Mouse (Mus musculus) heart, adult 2 months (tissue): ENCODE measurements at regions not wholly inside any gene's neighbourhood (a gene's known extent, or its start where the extent isn't known, plus 50 kb on each side); places are given as distances from the start of the nearest gene placed in this dataset.

ENCODE experiments used
- CTCF ChIP-seq: fragments of 200-600 bp; IDR thresholded peaks from 2 replicates; pipeline ENCODE4 v1.8.1; 2022; ENCODE audit warnings: antibody characterized with exemption, mild to moderate bottlenecking, moderate library complexity
- EP300 ChIP-seq: fragments of 200-500 bp; IDR thresholded peaks from 2 replicates; pipeline ENCODE4 v1.6.1; 2011; ENCODE audit warnings: low read depth, low read length, control low read depth; ENCODE audit not compliant: insufficient read depth
- POLR2A ChIP-seq: fragments of 200-500 bp; IDR thresholded peaks from 2 replicates; pipeline ENCODE4 v1.6.1; 2011; ENCODE audit warnings: mild to moderate bottlenecking, low read depth, low read length, control low read depth; ENCODE audit not compliant: insufficient read depth

- peak; percentile 21; the same call in 1 of the 2 replicates for TF ChIP-seq POLR2A
- no peak for TF ChIP-seq CTCF
- TF ChIP-seq EP300, result peak; percentile 74
Measured at GRCm38 (mm10) chr1:186261326-186261833, 144.3 kb upstream of the Lyplal1 start.
